Mouse (Mus musculus) adrenal gland, adult 2 months (tissue): ENCODE measurements around the gene Cln6. TPM values are rescaled to one million over a fixed set of nuclear protein-coding genes. Genes with fewer than 3 reads are reported as not detected.
A peak's percentile ranks its signal among the peaks of the same experiment; 100 is the strongest.
"Not testable (repeated sequence)": the region's sequence is repeated elsewhere in the genome, so short reads cannot be mapped to it uniquely, and the experiment has no call there.

Experiments used
- DNase-seq: peaks from one replicate; pipeline ENCODE4 v3.0.0; 2021
- long read RNA-seq: library from polyadenylated mRNA; stranded (forward); transcript quantifications from one replicate; pipeline ENCODE4 v2.0.0, GENCODE M21; 2021
- polyA plus RNA-seq: library from polyadenylated mRNA; depleted of rRNA; stranded (reverse); fragments of >200 nt; gene quantifications from 2 replicates; pipeline ENCODE4 v1.2.3, GENCODE M21; 2012; rRNA removed
- total RNA-seq, 2 experiments: library from RNA; stranded (reverse); gene quantifications; 2 replicates each; pipeline ENCODE4 v1.2.3; 2021

The Cln6 gene
- total RNA-seq (10 to 100 TPM; 20.0 to 20.2 TPM), polyA plus RNA-seq (65.3 and 68.9 TPM in 2 replicates)
- long read RNA-seq, transcript Cln6-201 (7 exons, 2,142 nt) = major isoform, 12 of 16 reads
- long read RNA-seq, partial matches to known transcripts = 1 of 16 reads
- long read RNA-seq, other reads (novel, unspliced or antisense) = 3 of 16 reads

DNA sequence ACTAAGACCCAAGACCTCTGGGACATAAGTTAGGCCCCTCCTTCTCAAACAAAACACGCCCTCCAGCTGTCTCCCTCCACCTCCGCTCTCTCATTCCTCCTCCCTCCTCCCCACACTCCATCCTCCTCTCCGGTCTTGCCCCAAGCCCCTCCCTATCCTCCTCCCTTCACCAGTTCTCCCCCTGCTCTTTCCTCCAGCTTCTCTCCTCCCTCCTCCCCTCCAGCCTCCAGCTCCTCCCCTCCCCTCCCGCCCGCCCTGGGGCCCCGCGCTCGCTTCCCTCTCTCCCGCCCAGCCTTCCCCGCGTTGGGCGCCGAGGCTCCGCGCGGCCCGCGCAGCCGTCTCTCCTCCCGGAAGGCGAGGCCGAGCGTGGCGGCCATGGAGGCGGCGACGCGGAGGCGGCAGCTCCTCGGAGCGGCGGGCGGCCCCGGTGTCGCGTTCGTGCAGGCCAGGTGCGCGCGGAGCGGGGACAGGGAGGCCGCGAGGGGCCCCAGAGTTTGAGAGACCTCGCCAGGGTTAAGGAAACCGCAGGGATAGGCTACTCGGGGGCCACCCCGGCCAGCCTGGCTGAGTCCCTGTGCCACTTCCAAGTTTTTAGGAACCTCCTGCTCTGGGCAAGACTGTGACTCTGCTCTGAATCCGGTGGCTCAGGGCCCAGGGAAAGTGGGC is at the start of gene Cln6:
Cln6 (plus strand) TSS at position 280 of the 666 bp plus-strand sequence.
- peak; percentile 89 for DNase-seq

DNA sequence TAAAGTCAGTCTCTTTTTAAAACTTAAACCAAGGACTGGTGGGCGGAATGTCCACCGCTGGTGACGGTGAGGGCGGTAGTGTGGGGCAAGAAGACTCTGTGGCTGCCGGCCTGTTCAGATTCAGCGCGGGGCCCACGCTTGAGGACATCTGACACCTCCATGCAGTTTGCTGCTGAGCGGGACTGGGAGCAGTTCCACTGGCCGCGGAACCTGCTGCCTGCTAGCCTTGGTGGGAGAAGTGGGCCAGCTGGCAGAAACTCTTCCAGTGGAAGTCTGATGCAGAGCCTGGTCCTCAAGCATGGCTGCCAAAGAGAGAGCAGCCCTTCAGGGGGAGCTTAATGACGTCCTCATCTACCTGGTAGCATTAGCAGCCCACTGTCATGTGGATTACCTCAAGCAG is 48.7 kb upstream of the Cln6 start:
- DNase-seq = no peak

DNA sequence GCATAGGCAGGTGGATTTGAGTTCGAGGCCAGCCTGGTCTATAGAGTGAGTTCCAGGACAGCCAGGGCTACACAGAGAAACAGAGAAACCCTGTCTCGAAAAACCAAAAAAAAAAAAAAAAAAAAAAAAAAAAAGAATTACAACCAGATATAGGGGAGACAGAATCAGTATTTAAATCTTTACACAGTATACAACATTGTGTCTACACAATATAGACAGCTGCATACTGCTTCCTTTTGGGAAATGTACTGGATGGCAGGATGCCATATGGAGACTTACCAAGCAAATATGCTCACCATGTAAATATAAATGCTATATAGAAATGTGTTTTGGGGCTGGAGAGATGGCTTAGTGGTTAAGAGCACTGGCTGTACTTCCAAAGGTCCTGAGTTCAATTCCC is 39.4 kb upstream of the Cln6 start:
- not testable (repeated sequence) for DNase-seq

DNA sequence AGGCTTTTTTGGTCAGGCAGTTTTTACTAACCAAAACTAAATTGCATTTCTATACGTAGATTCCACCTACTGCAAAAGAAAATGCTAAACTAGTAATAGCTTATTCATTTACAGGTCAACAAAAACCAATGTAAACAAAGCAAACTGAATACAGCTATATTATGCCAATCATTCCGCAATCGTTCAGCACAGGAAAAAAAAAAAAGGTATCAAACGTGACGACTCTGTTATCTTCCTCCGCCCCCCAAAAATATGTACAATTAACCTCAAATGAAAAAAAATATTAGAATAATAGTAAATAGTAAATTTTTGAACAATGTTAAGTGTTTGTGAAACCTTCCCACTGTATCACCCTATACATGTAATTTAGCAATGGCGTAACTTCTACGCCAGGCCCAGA is 28.5 kb upstream of the Cln6 start:
- DNase-seq = no peak

DNA sequence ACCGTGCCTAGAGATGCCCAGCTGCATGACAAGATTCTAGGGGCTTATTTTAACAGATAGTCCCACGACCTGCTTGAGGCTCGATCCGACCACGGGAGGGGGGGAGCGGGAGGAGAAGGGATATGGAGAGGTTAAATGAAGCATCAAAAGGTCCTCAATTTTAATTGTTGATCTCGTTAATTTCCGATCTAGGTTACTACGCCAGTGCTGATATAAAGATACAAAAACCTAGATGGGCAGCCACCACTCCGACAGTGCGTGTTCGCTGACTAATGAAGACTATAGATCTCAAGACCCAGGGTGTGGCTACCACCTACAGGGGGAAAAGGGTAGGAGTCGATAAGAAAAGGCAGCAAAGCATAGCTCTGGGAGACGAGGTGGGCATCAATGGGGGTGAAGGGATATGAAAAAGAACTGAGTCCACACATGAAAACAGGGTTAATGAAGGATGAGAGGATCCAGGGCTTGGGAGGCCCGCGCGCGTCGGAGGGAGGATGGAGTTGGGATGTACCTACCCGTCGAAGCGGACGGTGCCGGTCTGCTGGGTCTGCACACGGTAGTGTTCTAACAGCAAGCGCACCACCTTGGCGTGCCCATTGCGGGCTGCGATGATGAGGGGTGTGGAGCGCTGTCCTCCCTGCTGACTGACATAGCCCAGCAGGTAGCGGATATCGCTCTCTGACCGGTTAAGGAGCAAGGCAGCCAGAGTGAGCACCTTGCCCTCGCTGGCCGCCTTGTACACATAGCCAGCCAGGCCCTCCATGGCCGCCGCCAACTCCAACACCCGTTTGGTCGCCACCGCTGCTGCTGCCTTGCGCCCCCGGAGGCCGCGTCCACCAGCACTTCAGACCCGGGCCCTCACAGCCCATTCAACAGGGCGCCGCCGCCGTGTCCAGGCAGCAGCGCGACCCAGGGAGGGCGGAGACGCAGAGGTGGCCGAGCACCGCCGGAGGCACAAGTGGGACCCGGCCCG is 27.8 kb upstream of the Cln6 start:
- no peak for DNase-seq

DNA sequence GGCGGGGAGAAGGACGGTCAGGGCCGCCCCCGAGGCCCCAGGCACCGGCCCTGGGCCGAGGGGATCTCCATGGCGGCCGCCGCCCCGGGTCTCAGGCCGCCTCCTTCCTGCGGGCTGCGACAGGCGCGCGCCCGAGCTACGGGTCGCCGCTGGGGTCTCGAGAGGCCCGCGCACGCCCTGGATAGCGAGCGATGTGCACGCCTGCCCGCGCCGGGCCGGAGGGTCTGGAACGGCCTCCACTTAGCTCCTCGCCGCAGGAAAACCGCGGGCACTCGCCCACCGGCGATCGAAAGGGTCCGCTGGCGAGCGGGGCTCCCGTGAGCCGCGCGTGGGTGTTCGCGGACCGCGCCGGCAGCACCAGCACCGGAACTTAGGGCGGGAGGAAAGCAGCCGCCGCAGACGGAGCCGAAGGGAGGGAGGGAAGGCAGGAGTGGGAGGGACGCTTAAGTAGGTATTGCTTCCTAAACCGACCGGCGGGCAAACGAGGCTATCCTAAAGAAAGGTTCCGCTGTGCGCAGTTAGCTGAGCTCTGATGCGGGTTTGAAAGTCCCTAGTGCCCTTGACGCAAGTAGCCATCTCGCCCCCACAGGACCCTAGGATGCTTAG is 27.0 kb upstream of the Cln6 start, which contains the start of gene Fem1b:
Fem1b (minus strand) TSS at position 419 of the 606 bp plus-strand sequence.
- DNase-seq = peak; percentile 95

DNA sequence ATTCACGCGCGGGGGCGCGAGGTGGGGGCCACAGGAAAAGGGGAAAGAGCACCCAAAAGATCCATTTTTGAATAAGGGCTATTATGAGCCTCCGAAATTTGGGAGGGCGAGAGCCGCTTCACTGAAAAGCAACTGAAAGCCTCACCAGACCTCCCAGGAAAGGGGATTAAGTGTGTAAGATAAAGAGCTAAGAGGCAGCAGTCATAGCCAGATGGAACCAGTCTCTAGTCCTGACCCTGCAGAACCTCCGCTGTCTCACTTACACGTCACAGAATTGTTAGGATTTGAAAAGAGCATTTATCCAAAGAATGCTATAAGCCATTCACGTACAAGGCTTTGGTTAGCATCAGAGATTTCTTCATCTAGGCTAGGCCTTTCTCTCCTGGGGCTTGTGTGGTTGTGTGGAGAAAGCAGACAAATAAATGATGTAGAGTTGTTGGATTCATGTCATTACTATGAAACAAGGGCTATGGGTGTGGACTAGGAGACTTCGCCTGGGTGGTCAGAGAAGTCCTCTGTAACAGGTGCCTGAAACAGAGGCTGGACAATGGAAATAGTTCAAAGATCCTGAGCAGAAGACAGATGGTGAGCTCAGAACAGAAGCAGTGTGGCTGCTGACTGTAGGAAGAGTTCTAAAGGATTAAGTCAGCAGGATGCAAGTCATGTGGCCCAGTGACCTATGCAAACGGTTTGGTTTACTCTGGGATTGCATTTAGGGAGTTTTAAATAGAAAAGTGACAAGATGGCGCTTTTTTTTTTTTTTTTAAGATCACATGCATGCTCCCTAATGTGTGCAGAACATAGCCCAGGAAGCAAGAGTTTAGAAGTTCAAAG is 26.2 kb upstream of the Cln6 start:
- DNase-seq = no peak

DNA sequence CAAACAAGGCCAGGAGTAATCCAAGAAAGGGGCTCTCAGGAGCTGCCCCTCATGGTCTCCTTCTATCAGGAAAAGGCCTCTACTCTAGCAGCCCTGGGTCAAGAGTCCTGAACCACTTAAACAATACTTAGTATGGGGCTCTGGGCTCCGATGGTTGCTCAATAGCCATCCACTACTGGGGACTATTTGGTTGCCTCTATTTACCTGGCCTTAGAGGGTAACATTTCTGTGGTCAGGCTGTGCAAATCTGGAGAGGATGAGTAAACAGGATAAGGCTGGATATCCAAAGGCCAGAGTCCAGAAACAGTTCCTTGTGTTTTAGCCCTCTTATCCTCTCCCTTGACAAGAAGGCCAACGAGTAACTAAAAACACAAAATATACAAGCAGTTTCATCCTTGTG is 23.8 kb upstream of the Cln6 start:
- no peak for DNase-seq

DNA sequence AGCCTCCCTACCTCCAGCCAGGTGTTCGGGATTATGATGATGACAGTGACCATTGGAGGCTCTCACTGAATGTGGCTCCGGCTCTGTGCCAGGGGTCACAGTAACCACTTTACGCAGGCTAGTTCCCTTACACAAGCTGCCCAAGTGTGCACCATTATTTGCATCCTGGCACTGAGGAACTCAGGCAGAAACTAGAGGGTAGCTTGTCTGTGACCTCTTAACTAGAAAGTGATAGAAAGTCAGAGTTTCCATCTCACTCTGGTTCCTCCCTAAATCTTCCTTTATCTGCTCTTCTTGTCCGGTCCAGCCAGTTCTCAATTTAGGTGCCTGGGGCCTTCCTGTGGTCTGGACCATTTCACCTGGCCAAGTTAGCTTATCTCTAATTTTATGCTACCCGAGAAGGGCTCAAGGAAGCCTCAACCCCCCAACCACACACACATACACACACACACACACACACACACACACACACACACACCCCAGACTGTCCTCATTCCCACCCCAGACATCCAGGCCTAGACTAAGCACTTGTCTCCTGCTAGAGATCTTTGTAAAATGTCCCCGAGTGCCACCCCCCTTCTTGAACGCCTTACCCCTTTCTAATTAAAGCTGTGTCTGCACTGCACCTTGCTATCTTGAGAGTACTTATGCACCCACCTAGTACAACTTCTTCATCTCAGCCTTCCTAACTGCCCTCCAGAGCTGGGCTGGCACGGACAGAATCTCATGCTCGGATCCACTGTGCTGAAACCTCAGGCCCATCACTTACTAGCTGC is 22.1 kb upstream of the Cln6 start:
- DNase-seq = no peak

DNA sequence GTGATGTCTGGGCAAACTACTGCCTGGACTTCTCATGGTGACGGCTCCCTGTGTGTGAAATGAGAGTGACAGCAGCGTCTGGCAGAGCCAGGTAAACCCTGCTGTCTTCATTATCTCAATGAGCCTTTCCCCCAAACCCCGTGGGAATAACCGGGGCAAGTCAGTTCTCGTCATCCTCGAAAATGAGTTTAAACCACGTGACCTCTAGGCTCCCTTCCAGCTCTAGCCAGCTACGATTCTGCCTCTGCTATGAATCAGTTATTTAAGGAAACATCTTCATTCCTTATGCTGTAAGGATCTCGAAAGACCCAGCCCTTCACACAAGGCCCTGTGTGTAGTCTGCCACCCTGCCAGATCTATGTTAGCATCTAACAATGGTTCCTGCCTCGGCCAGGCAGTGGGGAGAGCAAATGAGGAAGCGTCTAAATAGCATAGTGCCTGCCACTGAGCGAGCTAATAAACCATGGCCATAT is 21.4 kb upstream of the Cln6 start:
- no peak for DNase-seq

DNA sequence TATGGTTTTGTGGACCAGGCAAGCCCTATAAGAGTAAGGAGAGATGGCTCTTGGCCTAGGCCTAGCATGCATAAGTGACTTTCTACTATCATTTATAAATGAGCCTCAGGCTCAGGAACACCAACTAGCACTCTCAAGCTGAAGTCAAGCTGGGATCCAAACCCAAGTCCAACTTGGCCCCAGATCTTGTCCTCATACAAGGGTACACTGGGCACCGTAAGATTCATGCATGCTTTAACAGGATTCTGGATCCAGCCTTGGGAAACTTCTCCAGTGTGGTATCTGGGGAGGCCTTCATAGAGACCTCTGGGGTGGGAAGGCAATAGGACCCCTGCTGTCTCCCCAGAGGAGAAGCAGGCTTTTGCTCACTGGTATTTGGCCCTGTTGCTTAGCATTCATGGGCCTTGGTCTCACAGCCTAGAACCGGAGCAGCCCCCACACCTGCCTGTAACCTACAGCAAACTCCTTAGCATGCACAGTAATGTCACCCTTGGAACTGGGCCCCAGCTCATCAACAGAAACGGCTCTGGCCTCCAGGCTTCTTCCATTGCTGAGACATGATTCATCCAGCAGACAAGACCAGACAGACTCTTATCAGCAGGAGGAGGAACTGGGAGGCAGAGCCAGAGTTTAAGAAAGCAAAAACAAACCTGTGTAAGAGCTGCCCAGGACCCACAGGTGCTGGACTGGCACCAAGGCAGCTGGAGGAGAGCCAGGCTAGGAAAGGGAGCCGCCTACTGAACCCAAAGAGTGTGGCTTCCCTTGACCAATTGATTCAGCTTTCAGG is 20.6 kb upstream of the Cln6 start:
- peak; percentile 30 for DNase-seq

DNA sequence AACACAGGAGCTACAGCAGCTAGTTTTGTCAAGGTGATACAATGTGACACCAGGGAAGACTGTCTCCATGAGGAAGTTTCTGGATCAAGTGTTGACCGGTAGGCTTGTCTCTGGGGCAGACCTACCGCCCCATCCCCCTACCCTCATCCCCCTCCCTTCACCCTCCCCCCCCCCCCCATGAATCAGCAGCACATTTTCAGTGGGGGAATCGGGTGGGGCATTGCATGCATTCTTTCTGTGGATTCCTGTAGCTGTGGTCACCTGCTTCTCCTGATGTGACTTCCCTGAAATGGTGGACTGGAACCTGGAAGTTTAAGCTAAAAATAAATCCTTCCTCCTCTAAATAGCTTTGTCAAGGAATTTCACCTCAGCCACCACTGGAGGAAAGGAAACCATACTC is 19.1 kb upstream of the Cln6 start:
- no peak for DNase-seq

DNA sequence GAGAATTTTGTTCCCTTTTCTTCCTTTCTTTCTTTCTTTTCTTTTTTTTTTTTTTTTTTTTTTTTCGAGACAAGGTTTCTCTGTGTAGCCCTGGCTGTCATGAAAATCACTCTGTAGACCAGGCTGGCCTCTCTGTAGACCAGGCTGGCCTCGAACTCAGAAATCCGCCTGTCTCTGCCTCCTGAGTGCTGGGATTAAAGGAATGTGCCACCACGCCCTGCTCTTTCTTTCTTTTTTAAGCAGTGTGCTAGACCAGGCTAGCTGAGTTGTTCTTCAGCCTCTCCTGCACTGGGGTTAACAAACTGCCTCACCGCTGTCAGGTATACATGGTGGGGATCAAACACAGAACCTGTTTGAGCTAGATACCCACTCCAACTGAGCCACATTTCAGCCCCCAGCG is 18.7 kb upstream of the Cln6 start:
- not testable (repeated sequence) for DNase-seq

DNA sequence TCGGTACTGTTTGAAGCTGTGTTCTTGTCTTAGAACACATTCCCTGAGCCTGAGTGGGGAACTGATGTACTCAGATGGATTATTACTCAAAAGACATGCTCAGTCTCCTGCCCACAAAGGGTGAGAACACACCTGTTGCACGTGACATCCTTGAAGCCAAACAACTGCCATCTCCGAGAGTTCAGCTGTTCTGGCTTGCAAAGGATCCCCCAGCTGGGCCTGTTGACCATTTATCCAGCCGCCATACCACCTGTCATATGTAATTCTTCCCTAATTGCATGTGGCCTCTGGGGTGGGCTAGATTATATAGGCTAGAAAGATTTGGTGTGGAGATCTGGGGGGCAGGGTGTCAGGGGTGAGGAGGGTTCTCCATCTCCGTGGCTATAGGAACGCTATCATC is 17.8 kb upstream of the Cln6 start:
- no peak for DNase-seq

DNA sequence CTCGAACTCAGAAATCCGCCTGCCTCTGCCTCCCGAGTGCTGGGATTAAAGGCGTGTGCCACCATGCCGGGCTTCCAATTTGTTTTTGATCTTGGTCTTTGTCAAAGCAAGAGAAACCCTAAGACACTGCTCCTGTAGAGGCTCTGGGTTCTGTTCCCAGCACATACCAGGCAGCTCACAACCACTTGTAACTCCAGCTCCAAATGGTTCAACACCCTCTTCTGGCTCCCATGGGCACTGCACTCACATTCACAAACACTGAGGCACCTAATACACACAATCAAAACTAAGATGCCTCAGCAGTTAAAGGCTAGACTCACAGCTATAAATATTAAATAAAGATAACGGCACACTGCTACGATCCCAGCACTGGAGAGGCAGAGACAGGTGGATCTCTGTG is 16.8 kb upstream of the Cln6 start:
- no peak for DNase-seq

DNA sequence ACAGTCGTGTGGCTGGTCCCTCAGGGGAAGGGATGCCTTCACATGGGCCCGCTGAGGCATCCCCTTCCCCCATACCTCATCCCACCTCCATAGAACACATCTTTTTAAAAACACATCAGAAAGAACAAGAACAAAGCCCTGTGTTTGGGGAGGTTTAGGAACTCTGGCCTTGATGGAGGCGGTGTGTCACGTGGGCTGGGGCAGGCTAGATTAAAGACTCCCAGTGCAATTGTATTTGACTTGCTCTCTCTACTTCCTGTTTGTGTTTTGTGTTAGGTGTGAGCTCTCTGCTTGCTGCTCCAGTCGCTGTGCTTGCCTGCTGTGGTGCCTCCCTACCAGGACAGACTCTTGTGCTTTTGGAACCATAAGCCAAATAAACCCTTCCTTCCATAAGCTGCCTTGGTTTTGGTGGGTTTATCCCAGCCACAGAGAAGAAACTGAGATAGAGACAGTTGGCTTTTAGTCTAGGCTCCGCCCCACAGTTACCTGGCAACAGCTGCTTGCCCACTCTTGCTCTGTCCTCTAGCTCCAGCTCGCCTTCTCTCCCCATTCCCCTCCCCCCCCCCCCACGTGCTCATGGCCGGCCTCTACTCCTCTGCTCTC is 12.7 kb upstream of the Cln6 start:
- DNase-seq = no peak

DNA sequence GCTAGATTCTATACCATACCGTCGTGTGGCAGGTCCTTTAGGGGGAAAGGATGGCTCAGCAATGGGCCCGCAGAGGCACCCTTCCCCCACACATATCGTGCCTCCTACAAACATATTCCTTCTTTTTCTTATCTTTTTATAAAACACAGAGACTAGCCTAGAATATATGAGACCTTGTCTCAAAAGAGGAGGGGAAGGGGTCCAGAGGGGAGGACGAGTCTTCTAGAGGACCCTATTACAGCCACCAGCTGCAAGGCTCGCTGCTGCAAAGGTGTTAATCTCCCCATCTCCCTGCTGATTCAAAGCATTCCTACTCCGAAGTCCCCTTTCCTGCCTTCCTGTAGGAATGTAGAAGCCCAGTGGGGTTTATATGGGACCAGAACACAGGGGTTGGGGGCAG is 12.1 kb upstream of the Cln6 start:
- no peak for DNase-seq

DNA sequence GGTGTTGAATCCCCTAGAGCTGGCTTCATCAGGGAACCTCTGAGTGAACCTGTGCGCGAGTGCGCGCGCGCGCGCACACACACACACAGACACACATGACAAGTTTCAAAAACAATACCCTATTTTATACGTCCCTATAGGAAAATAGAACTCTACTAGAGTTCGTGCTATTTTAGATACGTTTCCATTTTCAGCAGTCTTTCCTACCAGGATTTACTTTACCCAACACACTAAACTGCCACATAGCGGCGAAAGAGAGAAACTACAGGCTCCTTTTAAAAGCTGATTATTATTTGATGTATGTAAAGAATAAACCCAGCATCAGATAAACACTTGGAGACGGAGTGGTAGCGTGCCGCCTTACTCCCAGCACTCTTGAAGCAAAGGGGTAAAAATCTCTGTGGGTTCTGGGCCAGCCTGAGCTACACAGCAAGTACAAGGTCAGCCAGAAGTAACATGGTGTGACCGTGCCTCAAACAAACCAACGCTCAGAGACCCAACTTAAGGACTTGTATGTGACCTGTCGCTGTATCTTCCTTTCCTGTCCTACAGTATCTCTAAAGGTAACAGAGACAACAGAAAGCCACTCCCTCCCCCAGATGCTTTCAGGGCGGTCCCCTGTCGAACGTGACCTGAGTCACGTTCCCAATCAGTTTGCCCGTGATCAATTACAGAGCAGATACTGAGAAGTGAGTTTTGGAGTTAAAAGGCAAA is 10.5 kb upstream of the Cln6 start:
- DNase-seq = no peak

DNA sequence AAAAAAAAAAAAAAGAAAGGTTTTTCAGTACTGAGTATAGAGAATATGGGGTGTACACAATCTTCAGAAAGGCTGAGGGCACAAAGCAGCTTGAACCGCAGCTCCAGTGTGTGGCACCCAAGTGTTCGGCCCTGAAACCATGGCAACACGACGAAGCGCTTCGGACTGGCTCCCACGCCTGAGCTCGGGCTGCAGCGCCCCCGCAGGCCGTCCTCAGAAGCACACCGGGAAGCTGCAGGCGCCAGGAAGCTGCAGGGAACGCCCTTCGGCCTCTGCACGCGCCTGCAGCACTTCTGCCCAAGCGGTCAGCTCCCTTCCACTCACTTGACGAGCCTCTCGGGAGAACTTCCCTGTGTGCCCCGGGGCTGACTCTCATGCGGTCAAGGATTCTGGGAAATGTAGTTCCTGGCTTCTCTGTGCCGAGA is 9.9 kb upstream of the Cln6 start:
- DNase-seq = peak; percentile 99
